Mouse (Mus musculus): ENCODE measurements around the gene Psg19. TPM values are rescaled to one million over a fixed set of nuclear protein-coding genes. Genes with fewer than 3 reads are reported as not detected.
"Not testable (repeated sequence)": the region's sequence is repeated elsewhere in the genome, so short reads cannot be mapped to it uniquely, and the experiment has no call there.

Psg19 gene
- polyA plus RNA-seq, 2 experiments: not detected

GRCm38 (mm10) chr7:18749896-18750477 lies 48.3 kb downstream of the Psg19 start:
- H3K4me3 ChIP-seq (ENCODE audit: insufficient read depth in 1 of 2, low read depth in 2 of 2, low read length in 2 of 2); ATAC-seq (ENCODE audit: insufficient read depth); H3K9ac ChIP-seq (replicated peaks); H3K4me2 ChIP-seq (ENCODE audit: low read depth); H3K36me3 ChIP-seq (replicated peaks; ENCODE audit: control insufficient read depth, insufficient read depth, low read depth); H3K9me3 ChIP-seq (ENCODE audit: control insufficient read depth, low read length); H3K27ac ChIP-seq; H3K4me1 ChIP-seq (replicated peaks; ENCODE audit: control insufficient read depth in 2 of 2, insufficient read depth in 2 of 2, low read length in 1 of 2); H3K27me3 ChIP-seq (ENCODE audit: control insufficient read depth, insufficient read depth, low read length): not testable (repeated sequence)
- DNase-seq (ENCODE audit: low read depth in 3 of 3, low spot score in 3 of 3): peak in 2 of 3 experiments; percentile 2 to 3
- 44% methylated on average over 11 of the region's 13 CpGs for WGBS (ENCODE audit: insufficient replicate concordance)
- TF ChIP-seq CTCF (IDR thresholded peaks at IDR 0.05; ENCODE audit: low read depth): peak; percentile 68

- ATAC-seq (ENCODE audit: insufficient read depth) (no peak), DNase-seq (ENCODE audit: low read depth in 3 of 3, low spot score in 3 of 3) (no peak)
- Histone ChIP-seq H3K27me3 (ENCODE audit: control insufficient read depth, insufficient read depth, low read length) (no peaks in the 10 kb centered on the region), H3K4me1 (replicated peaks; ENCODE audit: control insufficient read depth in 2 of 2, insufficient read depth in 2 of 2, low read length in 1 of 2) (no peaks in the 10 kb centered on the region), H3K9me3 (ENCODE audit: control insufficient read depth, low read length) (no peaks in the 10 kb centered on the region), H3K9ac (replicated peaks) (no peak overlapping the region), H3K4me2 (ENCODE audit: low read depth) (no peak overlapping the region), H3K27ac (no peak overlapping the region), H3K4me3 (ENCODE audit: insufficient read depth in 1 of 2, low read depth in 2 of 2, low read length in 2 of 2) (no peak overlapping the region), H3K36me3 (replicated peaks; ENCODE audit: control insufficient read depth, insufficient read depth, low read depth) (no peaks in the 10 kb centered on the region)
- no peak for TF ChIP-seq EP300 (IDR thresholded peaks at IDR 0.05; ENCODE audit: low read depth)
- no peak for TF ChIP-seq CTCF (IDR thresholded peaks at IDR 0.05; ENCODE audit: low read depth)
- 25% methylated on average over 6 of the region's 6 CpGs for WGBS (ENCODE audit: insufficient replicate concordance)
Observed at GRCm38 (mm10) chr7:18748994-18749895, 49.1 kb downstream of the Psg19 start.

GRCm38 (mm10) chr7:18747420-18747819 lies 50.9 kb downstream of the Psg19 start:
- H3K4me3 ChIP-seq (ENCODE audit: insufficient read depth in 1 of 2, low read depth in 2 of 2, low read length in 2 of 2); H3K4me1 ChIP-seq (replicated peaks; ENCODE audit: control insufficient read depth in 2 of 2, insufficient read depth in 2 of 2, low read length in 1 of 2); H3K27ac ChIP-seq; H3K9ac ChIP-seq (replicated peaks); ATAC-seq (ENCODE audit: insufficient read depth); H3K36me3 ChIP-seq (replicated peaks; ENCODE audit: control insufficient read depth, insufficient read depth, low read depth); DNase-seq (ENCODE audit: low read depth in 3 of 3, low spot score in 3 of 3); H3K9me3 ChIP-seq (ENCODE audit: control insufficient read depth, low read length); H3K27me3 ChIP-seq (ENCODE audit: control insufficient read depth, insufficient read depth, low read length); H3K4me2 ChIP-seq (ENCODE audit: low read depth): not testable (repeated sequence)
- 57% methylated on average over 2 of the region's 2 CpGs for WGBS (ENCODE audit: insufficient replicate concordance)

- ATAC-seq (ENCODE audit: insufficient read depth): no peak
- Histone ChIP-seq H3K4me2 (ENCODE audit: low read depth) (peak overlapping the region; percentile 6; the same call in 1 of the 2 replicates), H3K27ac (no peak overlapping the region), H3K9me3 (ENCODE audit: control insufficient read depth, low read length) (no peaks in the 10 kb centered on the region), H3K4me1 (replicated peaks; ENCODE audit: control insufficient read depth in 2 of 2, insufficient read depth in 2 of 2, low read length in 1 of 2) (no peaks in the 10 kb centered on the region), H3K36me3 (replicated peaks; ENCODE audit: control insufficient read depth, insufficient read depth, low read depth) (no peaks in the 10 kb centered on the region), H3K9ac (replicated peaks) (no peak overlapping the region), H3K27me3 (ENCODE audit: control insufficient read depth, insufficient read depth, low read length) (no peaks in the 10 kb centered on the region), H3K4me3 (ENCODE audit: insufficient read depth in 1 of 2, low read depth in 2 of 2, low read length in 2 of 2) (no peak overlapping the region)
- 14% methylated on average over 20 of the region's 20 CpGs for WGBS (ENCODE audit: insufficient replicate concordance)
- no peak for TF ChIP-seq CTCF (IDR thresholded peaks at IDR 0.05; ENCODE audit: low read depth)
- TF ChIP-seq EP300 (IDR thresholded peaks at IDR 0.05; ENCODE audit: low read depth): no peak
- DNase-seq (ENCODE audit: low read depth in 3 of 3, low spot score in 3 of 3): no peak
Observed at GRCm38 (mm10) chr7:18746189-18746860, 52.0 kb downstream of the Psg19 start.

Other genes starting within 250 kb of the Psg19 start
- not detected in 2 replicates for gene Psg27, start 231.2 kb downstream of the Psg19 start, polyA plus RNA-seq (2012; rRNA removed)
- gene Psg27, start 231.2 kb downstream of the Psg19 start, polyA plus RNA-seq (2014; fragmentation: Nextera tagmentation; extraction: Ambion mirVana): not detected in 2 replicates
- 0.02 TPM in 1 of 2 replicates, not detected in the other for gene Psg23, start 182.0 kb downstream of the Psg19 start, polyA plus RNA-seq (2012; rRNA removed)
- gene Psg23, start 182.0 kb downstream of the Psg19 start, polyA plus RNA-seq (2014; fragmentation: Nextera tagmentation; extraction: Ambion mirVana): not detected in 2 replicates
- gene Psg21, start 141.8 kb downstream of the Psg19 start, polyA plus RNA-seq (2012; rRNA removed): 0.02 TPM in 1 of 2 replicates, not detected in the other
- not detected in 2 replicates for gene Psg21, start 141.8 kb downstream of the Psg19 start, polyA plus RNA-seq (2014; fragmentation: Nextera tagmentation; extraction: Ambion mirVana)
- not detected in 2 replicates for gene Psg20, start 112.3 kb downstream of the Psg19 start, polyA plus RNA-seq (2012; rRNA removed)
- gene Psg20, start 112.3 kb downstream of the Psg19 start, polyA plus RNA-seq (2014; fragmentation: Nextera tagmentation; extraction: Ambion mirVana): not detected in 2 replicates
- gene Psg22, start 80.4 kb downstream of the Psg19 start, polyA plus RNA-seq (2012; rRNA removed): 0.01 and 0.04 TPM in 2 replicates
- gene Psg22, start 80.4 kb downstream of the Psg19 start, polyA plus RNA-seq (2014; fragmentation: Nextera tagmentation; extraction: Ambion mirVana): 0.05 TPM in 1 of 2 replicates, not detected in the other
- gene Psg17, start 23.1 kb upstream of the Psg19 start, polyA plus RNA-seq (2012; rRNA removed): 0.03 TPM in 1 of 2 replicates, not detected in the other
- not detected in 2 replicates for gene Psg17, start 23.1 kb upstream of the Psg19 start, polyA plus RNA-seq (2014; fragmentation: Nextera tagmentation; extraction: Ambion mirVana)
- gene Mill2, start 41.4 kb upstream of the Psg19 start, polyA plus RNA-seq (2012; rRNA removed): 0.16 and 0.18 TPM in 2 replicates
- gene Mill2, start 41.4 kb upstream of the Psg19 start, polyA plus RNA-seq (2014; fragmentation: Nextera tagmentation; extraction: Ambion mirVana): 0.09 and 0.19 TPM in 2 replicates
- 10.5 and 15.1 TPM in 2 replicates for gene Pglyrp1, start 72.8 kb upstream of the Psg19 start, polyA plus RNA-seq (2012; rRNA removed)
- 23.2 and 32.0 TPM in 2 replicates for gene Pglyrp1, start 72.8 kb upstream of the Psg19 start, polyA plus RNA-seq (2014; fragmentation: Nextera tagmentation; extraction: Ambion mirVana)
- gene Ccdc61, start 111.9 kb upstream of the Psg19 start, polyA plus RNA-seq (2012; rRNA removed): 6.5 and 10.0 TPM in 2 replicates
- 5.5 and 6.7 TPM in 2 replicates for gene Ccdc61, start 111.9 kb upstream of the Psg19 start, polyA plus RNA-seq (2014; fragmentation: Nextera tagmentation; extraction: Ambion mirVana)
- gene Nova2, start 127.4 kb upstream of the Psg19 start, polyA plus RNA-seq (2012; rRNA removed): 0.11 TPM in 2 replicates
- 0.03 and 0.05 TPM in 2 replicates for gene Nova2, start 127.4 kb upstream of the Psg19 start, polyA plus RNA-seq (2014; fragmentation: Nextera tagmentation; extraction: Ambion mirVana)
- gene Nanos2, start 188.9 kb upstream of the Psg19 start, polyA plus RNA-seq (2012; rRNA removed): not detected in 2 replicates
- gene Nanos2, start 188.9 kb upstream of the Psg19 start, polyA plus RNA-seq (2014; fragmentation: Nextera tagmentation; extraction: Ambion mirVana): not detected in 2 replicates
- 0.20 and 0.21 TPM in 2 replicates for gene Mypop, start 192.7 kb upstream of the Psg19 start, polyA plus RNA-seq (2012; rRNA removed)
- 0.30 and 0.34 TPM in 2 replicates for gene Mypop, start 192.7 kb upstream of the Psg19 start, polyA plus RNA-seq (2014; fragmentation: Nextera tagmentation; extraction: Ambion mirVana)
- 6.8 and 8.3 TPM in 2 replicates for gene Irf2bp1, start 205.5 kb upstream of the Psg19 start, polyA plus RNA-seq (2012; rRNA removed)
- 6.8 and 7.9 TPM in 2 replicates for gene Irf2bp1, start 205.5 kb upstream of the Psg19 start, polyA plus RNA-seq (2014; fragmentation: Nextera tagmentation; extraction: Ambion mirVana)
- 12.2 and 13.9 TPM in 2 replicates for gene Foxa3, start 225.0 kb upstream of the Psg19 start, polyA plus RNA-seq (2012; rRNA removed)
- 25.7 and 26.5 TPM in 2 replicates for gene Foxa3, start 225.0 kb upstream of the Psg19 start, polyA plus RNA-seq (2014; fragmentation: Nextera tagmentation; extraction: Ambion mirVana)
- gene Sympk, start 225.9 kb upstream of the Psg19 start, polyA plus RNA-seq (2012; rRNA removed): 27.3 and 29.1 TPM in 2 replicates
- 10.7 and 11.8 TPM in 2 replicates for gene Sympk, start 225.9 kb upstream of the Psg19 start, polyA plus RNA-seq (2014; fragmentation: Nextera tagmentation; extraction: Ambion mirVana)